Mouse (Mus musculus): ENCODE results near the gene Il1r1. TPM values are rescaled to one million over a fixed set of nuclear protein-coding genes. Genes with fewer than 3 reads are reported as not detected.
A peak's percentile ranks its signal among the peaks of the same experiment; 100 is the strongest.

Il1r1 gene
- polyA plus RNA-seq, 1 experiment from 2014 or later = 0.53 TPM

DNA sequence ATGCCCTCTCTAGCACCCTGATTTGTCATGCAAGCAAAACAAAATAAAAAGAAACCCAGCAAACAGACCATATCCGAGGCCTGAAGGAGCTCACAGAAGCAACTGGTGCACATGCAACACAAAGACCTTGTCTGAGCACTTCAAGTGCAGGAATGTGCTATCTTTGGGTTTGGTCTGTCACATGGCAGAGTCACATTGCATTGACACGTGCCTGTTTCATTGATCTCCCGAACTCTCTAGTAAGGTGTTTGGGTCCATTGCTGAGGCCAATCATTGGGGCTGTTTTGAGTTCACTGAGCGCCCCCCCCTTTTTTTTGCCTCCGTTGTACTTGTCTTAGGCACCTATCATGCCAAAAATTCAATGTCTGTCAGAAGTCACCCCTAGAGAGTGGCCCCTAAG lies 7.4 kb upstream of the Il1r1 start:
- 89% methylated on average over 5 of the region's 5 CpGs for WGBS

DNA sequence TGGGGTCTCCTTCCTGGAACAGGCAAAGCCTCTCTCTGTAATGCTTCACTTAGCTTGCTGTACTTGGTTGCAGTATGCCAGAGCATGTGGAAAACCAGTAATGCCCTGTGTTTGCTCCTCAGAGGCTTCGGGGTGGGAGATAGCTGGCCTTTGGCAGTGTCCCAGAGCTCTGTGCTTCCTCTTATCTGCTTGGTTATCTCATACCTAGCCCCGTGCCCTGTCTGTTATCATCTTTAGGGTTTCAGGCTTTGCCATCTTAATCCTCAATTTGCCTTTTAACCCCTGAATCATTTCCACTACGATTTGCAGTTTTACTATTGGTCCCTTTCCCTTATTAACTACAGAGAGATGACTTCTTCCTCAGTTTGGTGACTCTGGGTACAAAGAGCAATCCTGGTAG lies 6.3 kb upstream of the Il1r1 start:
- H3K4me3 ChIP-seq = no peak overlapping the region
- WGBS = 82% methylated on average over 3 of the region's 3 CpGs
- H3K27me3 ChIP-seq (ENCODE audit: low read depth, poor library complexity, severe bottlenecking) = no peaks in the 10 kb centered on the region
- H3K27ac ChIP-seq (replicated peaks) = no peak overlapping the region
- no peaks in the 10 kb centered on the region for H3K36me3 ChIP-seq
- H3K4me1 ChIP-seq = no peaks in the 10 kb centered on the region
- H3K9me3 ChIP-seq (replicated peaks) = peaks cover 5% of the 10 kb centered on the region; the same call in 1 of the 2 replicates
- no peak for DNase-seq (ENCODE audit: low spot score)

More for the DNA sequence above, 7.4 kb upstream of the Il1r1 start:
- H3K4me3 ChIP-seq = no peak overlapping the region
- peaks cover 5% of the 10 kb centered on the region; the same call in 1 of the 2 replicates for H3K9me3 ChIP-seq (replicated peaks)
- no peak for DNase-seq (ENCODE audit: low spot score)
- H3K27me3 ChIP-seq (ENCODE audit: low read depth, poor library complexity, severe bottlenecking) = no peaks in the 10 kb centered on the region
- H3K36me3 ChIP-seq = no peaks in the 10 kb centered on the region
- H3K4me1 ChIP-seq = no peaks in the 10 kb centered on the region
- no peak overlapping the region for H3K27ac ChIP-seq (replicated peaks)

DNA sequence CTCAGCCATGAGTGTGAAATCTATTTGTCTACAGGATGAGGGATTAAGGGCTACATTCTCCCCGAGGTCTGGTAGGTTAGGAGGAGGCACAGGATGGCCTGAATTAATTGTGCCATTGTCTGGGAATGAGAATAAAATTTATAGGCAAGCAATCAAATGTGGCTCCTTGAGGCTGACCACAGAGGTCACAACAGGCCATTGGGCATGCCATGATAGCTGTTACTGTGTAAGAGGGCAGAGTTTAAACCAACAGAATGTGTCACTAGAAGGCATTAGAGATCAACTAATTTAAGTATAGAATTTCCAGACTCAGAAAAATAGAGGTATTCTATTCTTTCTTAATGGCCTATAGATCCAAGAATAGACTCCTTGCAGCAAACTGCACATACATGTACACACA lies 4.3 kb upstream of the Il1r1 start:
- no peaks in the 10 kb centered on the region for H3K4me1 ChIP-seq
- no peak overlapping the region for H3K27ac ChIP-seq (replicated peaks)
- H3K9me3 ChIP-seq (replicated peaks) = peaks cover 5% of the 10 kb centered on the region; the same call in 1 of the 2 replicates
- no peaks in the 10 kb centered on the region for H3K27me3 ChIP-seq (ENCODE audit: low read depth, poor library complexity, severe bottlenecking)
- no peak overlapping the region for H3K4me3 ChIP-seq
- H3K36me3 ChIP-seq = no peaks in the 10 kb centered on the region
- 75% methylated on average over 1 of the region's 1 CpGs for WGBS
- DNase-seq (ENCODE audit: low spot score) = no peak

DNA sequence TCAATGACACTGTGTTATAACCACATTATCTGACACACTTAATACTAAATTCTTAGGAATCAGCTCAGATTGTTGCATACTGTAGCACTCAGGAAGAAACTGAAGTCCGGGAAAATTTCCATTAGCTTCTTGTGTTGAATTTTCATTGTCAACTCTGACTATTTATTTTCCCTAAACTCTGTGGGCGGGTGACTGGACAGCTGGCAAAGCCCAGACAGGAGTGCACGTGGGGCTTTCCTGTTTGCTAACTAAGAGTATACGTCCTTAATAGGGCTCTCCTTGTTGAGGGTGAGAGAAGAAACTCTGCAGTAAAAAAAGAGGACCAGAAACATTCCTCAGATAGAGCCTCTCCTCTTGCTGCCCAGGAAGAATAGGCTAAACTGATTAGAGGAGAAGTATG lies 3.0 kb upstream of the Il1r1 start:
- Histone ChIP-seq H3K36me3 (no peaks in the 10 kb centered on the region), H3K27me3 (ENCODE audit: low read depth, poor library complexity, severe bottlenecking) (no peaks in the 10 kb centered on the region), H3K4me1 (no peaks in the 10 kb centered on the region), H3K27ac (replicated peaks) (no peak overlapping the region), H3K4me3 (no peak overlapping the region), H3K9me3 (replicated peaks) (no peaks in the 10 kb centered on the region)
- WGBS = 81% methylated on average over 4 of the region's 4 CpGs
- DNase-seq (ENCODE audit: low spot score) = no peak

DNA sequence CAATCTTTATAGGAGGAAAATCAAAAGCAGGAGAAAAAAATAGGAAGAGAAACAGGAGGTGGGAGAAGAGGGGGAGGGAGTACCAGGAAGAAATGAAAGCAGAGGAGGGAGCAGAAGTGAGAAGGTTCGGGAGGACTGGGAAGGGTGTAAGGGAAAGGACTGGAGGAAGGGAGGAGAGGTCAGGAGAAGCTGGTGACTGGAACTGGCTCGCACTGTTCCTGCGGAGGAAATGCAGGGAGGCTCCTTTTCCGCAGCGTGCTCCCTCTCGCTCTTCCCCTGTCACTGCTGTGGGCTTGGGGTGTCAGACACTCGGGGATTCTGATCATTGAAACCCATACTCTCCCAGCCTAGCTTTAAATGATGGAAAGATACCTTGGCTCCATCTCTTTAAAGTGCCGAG lies 2.2 kb upstream of the Il1r1 start:
- no peaks in the 10 kb centered on the region for H3K27me3 ChIP-seq (ENCODE audit: low read depth, poor library complexity, severe bottlenecking)
- no peaks in the 10 kb centered on the region for H3K4me1 ChIP-seq
- no peaks in the 10 kb centered on the region for H3K9me3 ChIP-seq (replicated peaks)
- no peaks in the 10 kb centered on the region for H3K36me3 ChIP-seq
- 79% methylated on average over 8 of the region's 8 CpGs for WGBS
- no peak for DNase-seq (ENCODE audit: low spot score)
- no peak overlapping the region for H3K27ac ChIP-seq (replicated peaks)
- no peak overlapping the region for H3K4me3 ChIP-seq

DNA sequence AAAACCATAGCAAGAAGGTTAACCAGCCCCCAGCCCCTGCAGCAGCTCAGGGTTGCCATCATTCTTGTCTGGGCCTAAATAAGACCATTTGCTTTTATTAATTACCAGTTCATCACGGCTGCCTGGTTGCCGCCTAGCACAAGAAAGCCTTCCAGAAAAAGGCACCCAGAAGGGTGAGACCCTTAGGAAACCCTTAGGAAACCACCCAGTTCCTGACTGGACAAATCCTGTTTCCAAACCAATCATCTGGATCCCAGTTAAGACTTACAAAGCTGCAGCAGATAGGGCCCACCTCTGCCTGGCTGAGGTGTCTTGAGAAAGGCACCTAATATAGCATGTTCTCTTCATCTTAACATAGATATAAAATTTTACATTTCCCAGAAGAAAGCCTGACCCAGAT lies 1.3 kb upstream of the Il1r1 start:
- H3K9me3 ChIP-seq (replicated peaks) = no peaks in the 10 kb centered on the region
- no peak for DNase-seq (ENCODE audit: low spot score)
- no peaks in the 10 kb centered on the region for H3K36me3 ChIP-seq
- H3K27me3 ChIP-seq (ENCODE audit: low read depth, poor library complexity, severe bottlenecking) = no peaks in the 10 kb centered on the region
- 87% methylated on average over 2 of the region's 2 CpGs for WGBS
- no peak overlapping the region for H3K4me3 ChIP-seq
- no peak overlapping the region for H3K27ac ChIP-seq (replicated peaks)
- no peaks in the 10 kb centered on the region for H3K4me1 ChIP-seq

DNA sequence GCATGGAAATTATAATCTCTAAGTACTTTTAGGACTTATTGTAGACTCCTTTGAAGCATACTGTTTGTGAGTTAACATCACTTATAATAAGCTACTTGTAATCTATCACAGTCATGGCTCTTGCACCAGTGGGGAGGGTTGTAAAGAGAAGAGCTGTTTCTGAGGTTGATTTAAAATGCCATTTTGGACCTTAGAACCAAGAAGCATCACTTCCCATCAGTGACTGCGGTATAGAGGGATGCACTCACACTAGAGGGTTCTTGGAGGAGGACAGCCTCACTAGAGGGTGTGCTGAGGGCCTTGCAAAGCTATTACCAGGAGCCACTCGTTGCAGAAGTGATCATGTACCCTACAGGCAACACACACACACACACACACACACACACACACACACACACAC lies 700 bp downstream of the Il1r1 start:
- DNase-seq (ENCODE audit: low spot score) = no peak
- 80% methylated on average over 2 of the region's 2 CpGs for WGBS
- H3K27ac ChIP-seq (replicated peaks) = no peak overlapping the region

DNA sequence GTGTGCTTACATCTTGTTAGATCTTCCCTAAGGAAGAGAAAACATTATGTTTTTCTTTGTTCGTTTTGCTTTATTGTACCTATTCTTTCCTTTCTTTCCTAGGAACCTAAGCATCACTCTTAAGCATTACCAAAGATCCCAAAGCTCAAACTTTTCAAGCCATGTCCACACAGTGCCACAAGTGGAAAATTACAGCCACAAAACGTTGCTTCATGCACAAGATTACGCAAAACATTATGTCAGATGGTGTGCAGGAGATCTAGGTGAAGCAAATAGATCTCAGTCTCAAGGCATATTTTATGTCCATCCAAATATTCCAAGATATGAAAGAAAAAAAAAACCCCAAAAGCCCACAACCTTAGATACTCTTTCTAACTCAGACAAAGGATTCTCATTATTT lies 4.2 kb downstream of the Il1r1 start:
- Histone ChIP-seq H3K27ac (replicated peaks) (no peak overlapping the region), H3K4me3 (no peak overlapping the region), H3K9me3 (replicated peaks) (no peaks in the 10 kb centered on the region), H3K27me3 (ENCODE audit: low read depth, poor library complexity, severe bottlenecking) (no peaks in the 10 kb centered on the region), H3K36me3 (no peaks in the 10 kb centered on the region), H3K4me1 (no peaks in the 10 kb centered on the region)
- no peak for DNase-seq (ENCODE audit: low spot score)
- 90% methylated on average over 3 of the region's 3 CpGs for WGBS

More for the DNA sequence above, 700 bp downstream of the Il1r1 start:
- Histone ChIP-seq H3K36me3 (no peaks in the 10 kb centered on the region), H3K9me3 (replicated peaks) (no peaks in the 10 kb centered on the region), H3K27me3 (ENCODE audit: low read depth, poor library complexity, severe bottlenecking) (no peaks in the 10 kb centered on the region), H3K4me1 (no peaks in the 10 kb centered on the region), H3K4me3 (no peak overlapping the region)

DNA sequence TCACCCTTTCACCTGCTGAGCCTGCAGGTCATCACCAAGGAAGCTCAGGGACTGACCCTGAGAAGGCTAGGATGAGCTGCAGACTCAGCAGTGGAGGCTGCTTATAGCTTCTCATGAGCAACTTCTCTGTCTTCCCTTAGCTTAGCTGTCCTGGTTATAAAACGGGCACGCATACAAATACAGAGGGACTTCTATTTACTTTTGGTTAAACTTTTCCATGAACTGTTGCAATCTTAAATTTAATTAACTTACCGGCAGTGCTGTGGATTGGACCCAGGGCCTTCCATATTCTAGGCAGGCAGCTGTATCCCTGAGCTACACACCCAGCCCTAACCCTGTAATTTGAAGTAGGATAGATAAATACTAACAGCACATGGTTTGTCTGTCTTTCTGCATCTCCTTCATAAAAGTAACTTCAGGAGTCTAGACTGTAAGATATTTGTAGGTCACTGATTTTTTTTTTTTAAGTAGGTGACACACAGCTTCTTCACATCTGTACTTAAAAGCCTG lies 4.9 kb downstream of the Il1r1 start:
- Histone ChIP-seq H3K27ac (replicated peaks) (no peak overlapping the region), H3K27me3 (ENCODE audit: low read depth, poor library complexity, severe bottlenecking) (no peaks in the 10 kb centered on the region), H3K4me1 (no peaks in the 10 kb centered on the region), H3K9me3 (replicated peaks) (no peaks in the 10 kb centered on the region), H3K36me3 (no peaks in the 10 kb centered on the region), H3K4me3 (no peak overlapping the region)
- DNase-seq (ENCODE audit: low spot score) = no peak
- 94% methylated on average over 3 of the region's 3 CpGs for WGBS

DNA sequence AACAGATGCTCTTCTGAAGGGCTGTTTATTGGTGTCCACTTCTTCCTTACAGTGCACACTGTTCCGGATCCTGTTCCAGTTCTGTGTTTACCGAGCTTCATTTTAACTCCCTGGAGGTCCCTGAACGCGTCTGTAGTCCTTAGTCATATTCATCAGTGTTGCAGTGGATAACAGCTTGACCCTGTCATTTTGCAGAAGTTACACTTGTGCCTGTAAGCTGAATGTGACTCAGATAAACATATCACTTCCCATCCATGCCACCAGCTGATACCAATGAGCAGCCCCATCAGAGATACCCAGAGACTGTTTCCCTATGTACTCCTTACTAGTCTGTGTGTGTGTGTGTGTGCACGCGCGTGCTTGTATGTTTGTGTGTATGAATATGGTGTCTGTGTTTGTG lies 5.5 kb downstream of the Il1r1 start:
- DNase-seq (ENCODE audit: low spot score) = no peak
- Histone ChIP-seq H3K36me3 (no peaks in the 10 kb centered on the region), H3K27ac (replicated peaks) (no peak overlapping the region), H3K27me3 (ENCODE audit: low read depth, poor library complexity, severe bottlenecking) (no peaks in the 10 kb centered on the region), H3K4me3 (no peak overlapping the region), H3K9me3 (replicated peaks) (no peaks in the 10 kb centered on the region), H3K4me1 (no peaks in the 10 kb centered on the region)
- 90% methylated on average over 7 of the region's 7 CpGs for WGBS

DNA sequence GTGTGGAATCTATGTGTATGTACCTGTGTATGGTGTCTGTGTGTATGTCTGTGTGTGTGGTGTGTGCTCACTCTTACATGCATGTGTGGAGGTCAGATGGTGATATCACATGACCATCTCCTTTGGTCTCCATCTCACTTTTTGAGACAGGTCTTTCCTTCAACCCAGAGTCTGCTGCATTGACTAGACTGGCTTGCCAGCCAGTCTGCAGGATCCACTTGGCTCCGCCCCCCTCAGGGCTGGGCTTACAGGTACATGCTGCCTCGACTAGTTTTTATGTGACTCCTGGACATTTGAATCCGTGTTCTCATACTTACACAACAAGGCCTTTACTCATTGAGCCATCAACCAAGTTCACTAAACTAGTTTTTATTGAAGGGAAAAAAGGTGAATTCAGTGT lies 6.2 kb downstream of the Il1r1 start:
- no peaks in the 10 kb centered on the region for H3K4me1 ChIP-seq
- no peaks in the 10 kb centered on the region for H3K9me3 ChIP-seq (replicated peaks)
- H3K27ac ChIP-seq (replicated peaks) = no peak overlapping the region
- no peak overlapping the region for H3K4me3 ChIP-seq
- 88% methylated on average over 3 of the region's 3 CpGs for WGBS
- H3K27me3 ChIP-seq (ENCODE audit: low read depth, poor library complexity, severe bottlenecking) = no peaks in the 10 kb centered on the region
- no peaks in the 10 kb centered on the region for H3K36me3 ChIP-seq
- DNase-seq (ENCODE audit: low spot score) = no peak

DNA sequence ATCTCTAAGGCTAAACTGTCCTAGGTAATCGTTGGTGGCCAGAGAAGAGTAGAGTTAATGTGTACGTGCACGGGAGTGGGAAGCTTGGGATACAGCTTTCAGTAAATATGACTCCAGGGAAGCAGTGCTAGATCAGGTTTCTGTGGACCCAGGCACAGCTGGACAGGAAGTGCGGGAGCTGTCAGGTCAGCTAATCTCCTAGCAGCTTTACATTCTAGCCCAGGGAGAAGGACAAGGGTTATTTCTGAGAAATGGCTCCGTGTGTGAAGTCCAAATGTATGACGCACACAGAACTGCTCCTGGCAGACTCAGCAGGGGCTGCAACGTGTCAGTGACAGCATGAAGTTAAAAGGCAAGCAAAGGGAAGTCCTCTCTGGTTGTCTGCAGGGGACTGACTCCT lies 8.3 kb downstream of the Il1r1 start:
- DNase-seq (ENCODE audit: low spot score) = peak; percentile 16
- WGBS = 68% methylated on average over 7 of the region's 7 CpGs
- no peaks in the 10 kb centered on the region for H3K9me3 ChIP-seq (replicated peaks)

DNA sequence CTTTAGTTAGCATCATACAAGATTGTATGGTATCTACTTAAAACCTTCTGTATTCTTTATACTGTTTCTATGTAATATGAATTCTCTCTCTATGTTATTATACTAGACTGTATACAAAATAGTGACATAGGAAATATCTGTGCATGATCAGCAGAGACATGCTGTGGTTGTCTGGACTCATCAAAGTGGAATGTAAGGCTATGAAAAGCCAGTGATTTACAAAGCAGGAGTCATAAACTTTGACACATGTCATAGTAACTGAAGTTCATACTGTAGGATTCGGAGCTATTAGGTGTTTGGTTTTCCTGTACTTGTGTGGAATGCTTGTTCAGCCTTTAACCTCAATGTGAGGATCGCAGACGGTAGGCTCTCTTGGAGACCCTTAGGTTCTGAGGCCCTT lies 8.7 kb downstream of the Il1r1 start:
- H3K27me3 ChIP-seq (ENCODE audit: low read depth, poor library complexity, severe bottlenecking) = no peaks in the 10 kb centered on the region
- WGBS = 83% methylated on average over 3 of the region's 3 CpGs
- H3K27ac ChIP-seq (replicated peaks) = no peak overlapping the region
- no peaks in the 10 kb centered on the region for H3K9me3 ChIP-seq (replicated peaks)
- no peaks in the 10 kb centered on the region for H3K4me1 ChIP-seq
- H3K4me3 ChIP-seq = no peak overlapping the region
- DNase-seq (ENCODE audit: low spot score) = no peak
- no peaks in the 10 kb centered on the region for H3K36me3 ChIP-seq

More for the DNA sequence above, 8.3 kb downstream of the Il1r1 start:
- H3K4me3 ChIP-seq = no peak overlapping the region
- no peaks in the 10 kb centered on the region for H3K4me1 ChIP-seq
- no peaks in the 10 kb centered on the region for H3K27me3 ChIP-seq (ENCODE audit: low read depth, poor library complexity, severe bottlenecking)
- no peak overlapping the region for H3K27ac ChIP-seq (replicated peaks)
- H3K36me3 ChIP-seq = no peaks in the 10 kb centered on the region

Measured in midbrain, embryonic 10.5 days (tissue).